Mouse (Mus musculus): Measurements from ENCODE around the gene Usp12.

Gene Usp12

GRCm38 (mm10) chr5:146795728-146796127, 922 bp upstream of the Usp12 start:
- DNase-seq = no peak

GRCm38 (mm10) chr5:146794084-146794852, 538 bp downstream of the Usp12 start:
- no peak for DNase-seq

GRCm38 (mm10) chr5:146793630-146794083, 1.1 kb downstream of the Usp12 start:
- no peak for DNase-seq

- DNase-seq = no peak
These were observed 2.5 kb downstream of the Usp12 start for GRCm38 (mm10) chr5:146792140-146792791.

- DNase-seq = no peak
These were observed 3.9 kb downstream of the Usp12 start for GRCm38 (mm10) chr5:146790944-146791343.

- peak; percentile 67 to 77 for DNase-seq
These were observed 5.4 kb downstream of the Usp12 start for GRCm38 (mm10) chr5:146789413-146789812.

- peak in 1 of 2 experiments; percentile 41 for DNase-seq
These were observed 8.7 kb downstream of the Usp12 start for GRCm38 (mm10) chr5:146786123-146786522.

GRCm38 (mm10) chr5:146783891-146784290, 10.9 kb downstream of the Usp12 start:
- DNase-seq = no peak

GRCm38 (mm10) chr5:146783300-146783699, 11.5 kb downstream of the Usp12 start:
- DNase-seq = peak; percentile 57 to 58

- no peak for DNase-seq
These were observed 13.1 kb downstream of the Usp12 start for GRCm38 (mm10) chr5:146781663-146782062.

- DNase-seq = peak in 1 of 2 experiments; percentile 69
These were observed 14.9 kb downstream of the Usp12 start for GRCm38 (mm10) chr5:146779931-146780330.

- DNase-seq = no peak
These were observed 17.7 kb downstream of the Usp12 start for GRCm38 (mm10) chr5:146776988-146777639.

- DNase-seq = peak; percentile 86 to 91
These were observed 22.8 kb downstream of the Usp12 start for GRCm38 (mm10) chr5:146771982-146772381.

GRCm38 (mm10) chr5:146770002-146770848, 24.6 kb downstream of the Usp12 start:
- no peak for DNase-seq

GRCm38 (mm10) chr5:146765791-146766190, 29.0 kb downstream of the Usp12 start:
- no peak for DNase-seq

GRCm38 (mm10) chr5:146759159-146759558, 35.6 kb downstream of the Usp12 start:
- DNase-seq = peak in 1 of 2 experiments; percentile 67

GRCm38 (mm10) chr5:146757921-146758320, 36.9 kb downstream of the Usp12 start:
- no peak for DNase-seq

GRCm38 (mm10) chr5:146757316-146757715, 37.5 kb downstream of the Usp12 start:
- DNase-seq = no peak

- DNase-seq = no peak
These were observed 41.6 kb downstream of the Usp12 start for GRCm38 (mm10) chr5:146753181-146753580.

- DNase-seq = no peak
These were observed 43.8 kb downstream of the Usp12 start for GRCm38 (mm10) chr5:146750958-146751357.

- no peak for DNase-seq
These were observed 44.5 kb downstream of the Usp12 start for GRCm38 (mm10) chr5:146750273-146750672.

- DNase-seq = no peak
These were observed 44.9 kb downstream of the Usp12 start for GRCm38 (mm10) chr5:146749857-146750256.

All from kidney, adult 8-10 months (tissue).